In genomic region chr19:6260428-6260827, GRCm38 (mm10) we compare ENCODE assay signal across 11 mouse cellular contexts. TPM values are rescaled to one million over a fixed set of nuclear protein-coding genes. Genes with fewer than 3 reads are reported as not detected.
A peak's percentile ranks its signal among the peaks of the same experiment; 100 is the strongest.
DNase-seq lines count a peak whose midpoint lies in the region; ATAC-seq and TF ChIP-seq lines count a peak whose summit lies in the region.
"Had no signal": no experiment of that assay in that cellular context is flagged by ENCODE, and none has a peak within 500 bp of the region (broad histone marks: within the 10 kb centered on the region; RNA-seq: fewer than 3 reads in every experiment).

No protein-coding gene starts in this region.

- no peaks in the 10 kb centered on the region for H3K4me1 ChIP-seq in forebrain, postnatal 0 days (ENCODE audit: insufficient read depth)
- no peaks in the 10 kb centered on the region for H3K4me1 ChIP-seq in forebrain, embryonic 16.5 days (replicated peaks; ENCODE audit: control insufficient read depth, insufficient read depth, low read length)
- H3K4me1 ChIP-seq in midbrain, embryonic 14.5 days (ENCODE audit: control insufficient read depth, insufficient read depth, low read length): no peaks in the 10 kb centered on the region
- no peaks in the 10 kb centered on the region for H3K4me1 ChIP-seq in midbrain, embryonic 10.5 days
- H3K4me1 ChIP-seq: embryonic facial prominence, embryonic 15.5 days; hindbrain, embryonic 15.5 days had no signal

- no peak overlapping the region for H3K9ac ChIP-seq in forebrain, postnatal 0 days
- H3K9ac ChIP-seq in forebrain, embryonic 16.5 days (replicated peaks; ENCODE audit: low read depth, low read length): no peak overlapping the region
- no peak overlapping the region for H3K9ac ChIP-seq in midbrain, embryonic 14.5 days (replicated peaks; ENCODE audit: low read length)
- H3K9ac ChIP-seq: embryonic facial prominence, embryonic 15.5 days; hindbrain, embryonic 15.5 days; liver, embryonic 15.5 days had no signal

- H3K4me3 ChIP-seq in forebrain, postnatal 0 days (ENCODE audit: low read depth, low read length): no peak overlapping the region
- no peak overlapping the region for H3K4me3 ChIP-seq in forebrain, embryonic 16.5 days (replicated peaks; ENCODE audit: low read length)
- no peak overlapping the region for H3K4me3 ChIP-seq in midbrain, embryonic 14.5 days (replicated peaks; ENCODE audit: low read depth, low read length)
- H3K4me3 ChIP-seq in midbrain, embryonic 10.5 days: no peak overlapping the region
- H3K4me3 ChIP-seq: embryonic facial prominence, embryonic 15.5 days; hindbrain, embryonic 15.5 days; liver, embryonic 15.5 days had no signal

- peak; percentile 38 for DNase-seq in forebrain, postnatal 0 days
- peak; percentile 55 for DNase-seq in midbrain, embryonic 14.5 days
- DNase-seq in midbrain, embryonic 10.5 days (ENCODE audit: low spot score): no peak
- DNase-seq in kidney, postnatal 25 days: peak; percentile 57 to 68
- peak; percentile 16 to 57 for DNase-seq in thymus, postnatal 10 days (ENCODE audit: low spot score in 2 of 2)
- DNase-seq in urinary bladder, postnatal 14 days (ENCODE audit: low spot score): no peak
- DNase-seq in heart, postnatal 25 days (ENCODE audit: low spot score): no peak

- no peak overlapping the region for H3K27ac ChIP-seq in forebrain, postnatal 0 days (ENCODE audit: low read depth, low read length)
- H3K27ac ChIP-seq in forebrain, embryonic 16.5 days (ENCODE audit: low read length): no peak overlapping the region
- H3K27ac ChIP-seq in midbrain, embryonic 14.5 days (replicated peaks; ENCODE audit: low read depth, low read length): no peak overlapping the region
- no peak overlapping the region; the same call in 1 of the 2 replicates for H3K27ac ChIP-seq in midbrain, embryonic 10.5 days (replicated peaks)
- H3K27ac ChIP-seq: embryonic facial prominence, embryonic 15.5 days; hindbrain, embryonic 15.5 days; liver, embryonic 15.5 days had no signal

- no peak for ATAC-seq in forebrain, postnatal 0 days
- no peak for ATAC-seq in forebrain, embryonic 16.5 days
- ATAC-seq in midbrain, embryonic 14.5 days (ENCODE audit: low FRiP score, low TSS enrichment): no peak

- H3K4me2 ChIP-seq in forebrain, postnatal 0 days (ENCODE audit: low read depth): no peak overlapping the region
- no peak overlapping the region for H3K4me2 ChIP-seq in forebrain, embryonic 16.5 days (ENCODE audit: low read length)
- no peak overlapping the region for H3K4me2 ChIP-seq in midbrain, embryonic 14.5 days (ENCODE audit: low read length)
- H3K4me2 ChIP-seq: embryonic facial prominence, embryonic 15.5 days; hindbrain, embryonic 15.5 days; liver, embryonic 15.5 days had no signal

- TF ChIP-seq CTCF in forebrain, postnatal 0 days (IDR thresholded peaks at IDR 0.05; ENCODE audit: low read depth): peak; percentile 36; the same call in 1 of the 2 replicates

- peaks cover 63% of the 10 kb centered on the region for H3K36me3 ChIP-seq in forebrain, postnatal 0 days (ENCODE audit: insufficient read depth)
- H3K36me3 ChIP-seq in forebrain, embryonic 16.5 days (ENCODE audit: control insufficient read depth, insufficient read depth): peaks cover 20% of the 10 kb centered on the region
- H3K36me3 ChIP-seq in midbrain, embryonic 14.5 days (ENCODE audit: control insufficient read depth, insufficient read depth, low read length): peaks cover 68% of the 10 kb centered on the region
- peaks cover 73% of the 10 kb centered on the region for H3K36me3 ChIP-seq in midbrain, embryonic 10.5 days

- intact Hi-C loops in heart, postnatal 25 days (cut with DNase I): no loop called here

- no peaks in the 10 kb centered on the region for H3K27me3 ChIP-seq in forebrain, postnatal 0 days (ENCODE audit: insufficient read depth, low read length)
- no peaks in the 10 kb centered on the region for H3K27me3 ChIP-seq in forebrain, embryonic 16.5 days (replicated peaks; ENCODE audit: control insufficient read depth, insufficient read depth, low read length)
- no peaks in the 10 kb centered on the region for H3K27me3 ChIP-seq in midbrain, embryonic 14.5 days (ENCODE audit: control insufficient read depth, insufficient read depth, low read length)
- H3K27me3 ChIP-seq in midbrain, embryonic 10.5 days (ENCODE audit: low read depth, poor library complexity, severe bottlenecking): no peaks in the 10 kb centered on the region
- H3K27me3 ChIP-seq: embryonic facial prominence, embryonic 15.5 days; hindbrain, embryonic 15.5 days; liver, embryonic 15.5 days had no signal

- no peaks in the 10 kb centered on the region for H3K9me3 ChIP-seq in forebrain, postnatal 0 days (ENCODE audit: low read length)
- H3K9me3 ChIP-seq in forebrain, embryonic 16.5 days (ENCODE audit: control insufficient read depth, low read length): no peaks in the 10 kb centered on the region
- H3K9me3 ChIP-seq in midbrain, embryonic 14.5 days (ENCODE audit: control insufficient read depth, low read length): no peaks in the 10 kb centered on the region
- H3K9me3 ChIP-seq in midbrain, embryonic 10.5 days (replicated peaks): no peaks in the 10 kb centered on the region; the same call in 1 of the 2 replicates
- H3K9me3 ChIP-seq: embryonic facial prominence, embryonic 15.5 days; hindbrain, embryonic 15.5 days; liver, embryonic 15.5 days had no signal

- 73% methylated on average over 2 of the region's 2 CpGs for WGBS in forebrain, postnatal 0 days
- 57% methylated on average over 2 of the region's 2 CpGs for WGBS in forebrain, embryonic 16.5 days
- WGBS in midbrain, embryonic 14.5 days: 62% methylated on average over 2 of the region's 2 CpGs
- 70% methylated on average over 2 of the region's 2 CpGs for WGBS in midbrain, embryonic 10.5 days

RNA-seq across cellular contexts. Expression of gene Ehd1, which starts 16.1 kb away (rescaled TPM):
- 91.9 and 120 TPM in 2 replicates for total RNA-seq in forebrain, postnatal 0 days (2014; rRNA removed)
- polyA plus RNA-seq in forebrain, postnatal 0 days (2015; fragmentation: Nextera tagmentation; extraction: Ambion mirVana): 69.9 and 75.4 TPM in 2 replicates
- 105 and 106 TPM in 2 replicates for polyA plus RNA-seq in forebrain, embryonic 16.5 days (2015; fragmentation: Nextera tagmentation; extraction: Ambion mirVana)
- polyA plus RNA-seq in midbrain, embryonic 14.5 days (2014; fragmentation: Nextera tagmentation; extraction: Ambion mirVana): 75.0 and 80.1 TPM in 2 replicates
- polyA plus RNA-seq in midbrain, embryonic 10.5 days (2016; fragmentation: Nextera tagmentation; extraction: Ambion mirVana): 81.6 and 93.5 TPM in 2 replicates
- 100 to 1,000 TPM; 119 to 139 TPM for total RNA-seq in heart, postnatal 25 days (2021)

RNA-seq across cellular contexts. Expression of gene Atg2a, which starts 19.0 kb away (rescaled TPM):
- 21.0 and 26.7 TPM in 2 replicates for total RNA-seq in forebrain, postnatal 0 days (2014; rRNA removed)
- 5.9 and 7.6 TPM in 2 replicates for polyA plus RNA-seq in forebrain, postnatal 0 days (2015; fragmentation: Nextera tagmentation; extraction: Ambion mirVana)
- 11.2 and 13.1 TPM in 2 replicates for polyA plus RNA-seq in forebrain, embryonic 16.5 days (2015; fragmentation: Nextera tagmentation; extraction: Ambion mirVana)
- 13.7 and 15.4 TPM in 2 replicates for polyA plus RNA-seq in midbrain, embryonic 14.5 days (2014; fragmentation: Nextera tagmentation; extraction: Ambion mirVana)
- 10.1 and 13.4 TPM in 2 replicates for polyA plus RNA-seq in midbrain, embryonic 10.5 days (2016; fragmentation: Nextera tagmentation; extraction: Ambion mirVana)
- 10 to 100 TPM; 22.0 to 22.2 TPM for total RNA-seq in heart, postnatal 25 days (2021)

RNA-seq across cellular contexts. Expression of gene Ppp2r5b, which starts 24.8 kb away (rescaled TPM):
- total RNA-seq in forebrain, postnatal 0 days (2014; rRNA removed): 196 and 203 TPM in 2 replicates
- 144 and 159 TPM in 2 replicates for polyA plus RNA-seq in forebrain, postnatal 0 days (2015; fragmentation: Nextera tagmentation; extraction: Ambion mirVana)
- 106 and 117 TPM in 2 replicates for polyA plus RNA-seq in forebrain, embryonic 16.5 days (2015; fragmentation: Nextera tagmentation; extraction: Ambion mirVana)
- polyA plus RNA-seq in midbrain, embryonic 14.5 days (2014; fragmentation: Nextera tagmentation; extraction: Ambion mirVana): 117 and 142 TPM in 2 replicates
- 31.7 and 42.8 TPM in 2 replicates for polyA plus RNA-seq in midbrain, embryonic 10.5 days (2016; fragmentation: Nextera tagmentation; extraction: Ambion mirVana)
- total RNA-seq in heart, postnatal 25 days (2021): 10 to 100 TPM; 33.6 to 38.0 TPM

RNA-seq across cellular contexts. Expression of gene Gpha2, which starts 34.2 kb away (rescaled TPM):
- not detected in 2 replicates for total RNA-seq in forebrain, postnatal 0 days (2014; rRNA removed)
- polyA plus RNA-seq in forebrain, postnatal 0 days (2015; fragmentation: Nextera tagmentation; extraction: Ambion mirVana): 0.50 TPM in 1 of 2 replicates, not detected in the other
- polyA plus RNA-seq in forebrain, embryonic 16.5 days (2015; fragmentation: Nextera tagmentation; extraction: Ambion mirVana): not detected in 2 replicates
- not detected in 2 replicates for polyA plus RNA-seq in midbrain, embryonic 14.5 days (2014; fragmentation: Nextera tagmentation; extraction: Ambion mirVana)
- not detected in 2 replicates for polyA plus RNA-seq in midbrain, embryonic 10.5 days (2016; fragmentation: Nextera tagmentation; extraction: Ambion mirVana)
- not detected for total RNA-seq in heart, postnatal 25 days (2021)
- polyA plus RNA-seq: hindbrain, embryonic 15.5 days had no signal

RNA-seq across cellular contexts. Expression of gene Cdc42bpg, which starts 45.8 kb away (rescaled TPM):
- total RNA-seq in forebrain, postnatal 0 days (2014; rRNA removed): 3.1 and 4.7 TPM in 2 replicates
- 0.11 and 0.23 TPM in 2 replicates for polyA plus RNA-seq in forebrain, postnatal 0 days (2015; fragmentation: Nextera tagmentation; extraction: Ambion mirVana)
- 0.52 and 1.1 TPM in 2 replicates for polyA plus RNA-seq in forebrain, embryonic 16.5 days (2015; fragmentation: Nextera tagmentation; extraction: Ambion mirVana)
- 0.43 and 1.3 TPM in 2 replicates for polyA plus RNA-seq in midbrain, embryonic 14.5 days (2014; fragmentation: Nextera tagmentation; extraction: Ambion mirVana)
- polyA plus RNA-seq in midbrain, embryonic 10.5 days (2016; fragmentation: Nextera tagmentation; extraction: Ambion mirVana): 0.11 and 0.15 TPM in 2 replicates
- total RNA-seq in heart, postnatal 25 days (2021): 10 to 100 TPM in 1 of 2 experiments, 1 to 10 TPM in 1; 9.4 to 12.0 TPM

Comparison
In these comparisons a context has a peak if more than half of its experiments do, and no peak if none do; other contexts are left out.
1. DNase-seq: peak in forebrain, postnatal 0 days (single experiment), midbrain, embryonic 14.5 days (single experiment), kidney, postnatal 25 days (2 of 2) and thymus, postnatal 10 days (2 of 2); none in midbrain, embryonic 10.5 days (single experiment), urinary bladder, postnatal 14 days (single experiment) and heart, postnatal 25 days (single experiment).